Mouse (Mus musculus) C2C12 (cell line): ENCODE data around the gene Pusl1. TPM values are rescaled to one million over a fixed set of nuclear protein-coding genes. Genes with fewer than 3 reads are reported as not detected.

Experiments
- H3K27me3 ChIP-seq: one replicate; pipeline ENCODE4 v1.6.1; 2011; ENCODE audit not compliant: control insufficient read depth, insufficient read depth, insufficient read length
- H3K36me3 ChIP-seq: one replicate; pipeline ENCODE4 v1.6.1; 2011; ENCODE audit not compliant: control insufficient read depth, insufficient read depth
- H3K4me3 ChIP-seq: one replicate; pipeline ENCODE4 v1.5.1; 2011; ENCODE audit warnings: mild to moderate bottlenecking, control low read depth; ENCODE audit not compliant: poor library complexity, insufficient read depth, severe bottlenecking
- H3K79me2 ChIP-seq: one replicate; pipeline ENCODE4 v1.6.1; 2011; ENCODE audit not compliant: control insufficient read depth, insufficient read depth
- H3K79me3 ChIP-seq: one replicate; pipeline ENCODE4 v1.6.1; 2011; ENCODE audit warnings: low read depth, control low read depth
- H3ac ChIP-seq: one replicate; pipeline ENCODE3; 2011; ENCODE audit warnings: low read depth; ENCODE audit not compliant: control insufficient read depth, insufficient read length
- CEBPB ChIP-seq: IDR thresholded peaks from one replicate; pipeline ENCODE4 v1.6.1; 2011; ENCODE audit warnings: low read depth, mild to moderate bottlenecking, control low read depth, moderate library complexity
- CTCF ChIP-seq: IDR thresholded peaks from one replicate; pipeline ENCODE4 v1.5.1; 2011; ENCODE audit not compliant: control insufficient read depth, insufficient read depth, insufficient read length
- FOSL1 ChIP-seq: IDR thresholded peaks from one replicate; pipeline ENCODE4 v1.8.0; 2011; ENCODE audit warnings: mild to moderate bottlenecking, low read length; ENCODE audit not compliant: poor library complexity, insufficient read depth, severe bottlenecking
- MAX ChIP-seq: IDR thresholded peaks from one replicate; pipeline ENCODE4 v1.6.1; 2011; ENCODE audit warnings: mild to moderate bottlenecking, control low read depth
- MYOD1 ChIP-seq: IDR thresholded peaks from one replicate; pipeline ENCODE4 v1.6.1; 2011; ENCODE audit warnings: low read depth; ENCODE audit not compliant: control insufficient read depth, insufficient read length
- MYOG ChIP-seq: IDR thresholded peaks from one replicate; pipeline ENCODE4 v1.6.1; 2011; ENCODE audit not compliant: control insufficient read depth, insufficient read length; ENCODE audit errors: extremely low read depth
- USF1 ChIP-seq: IDR thresholded peaks from one replicate; pipeline ENCODE4 v1.6.1; 2011; ENCODE audit warnings: low read depth, mild to moderate bottlenecking, control low read depth, moderate library complexity
- polyA plus RNA-seq: library from polyadenylated mRNA; unstranded; fragments of >200 nt; fragmentation: generic; extraction: Trizol; gene quantifications from one replicate; pipeline ENCODE4 v1.2.1, GENCODE M21; 2012; ENCODE audit warnings: missing spikeins

The Pusl1 gene
- polyA plus RNA-seq, 1 experiment, result 30.7 TPM

DNA sequence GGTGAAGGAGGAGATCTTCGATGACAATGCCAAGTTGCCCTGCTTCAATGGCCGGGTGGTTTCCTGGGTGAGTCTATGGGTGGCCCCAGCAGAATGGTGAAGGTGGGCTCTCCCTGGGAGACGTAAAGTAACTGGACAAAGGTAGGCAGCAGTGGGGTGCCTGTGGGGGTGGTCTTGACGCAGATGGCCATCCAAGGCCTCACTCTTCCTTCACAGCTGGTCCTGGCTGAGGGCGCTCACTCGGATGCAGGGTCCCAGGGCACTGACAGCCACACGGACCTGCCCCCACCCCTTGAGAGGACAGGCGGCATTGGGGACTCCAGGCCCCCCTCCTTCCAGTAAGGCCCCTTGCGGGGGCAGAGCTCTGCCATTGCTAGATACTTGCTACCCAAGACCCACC lies 38.2 kb downstream of the Pusl1 start:
- peaks cover 17% of the 10 kb centered on the region for H3K36me3 ChIP-seq
- no peak for TF ChIP-seq MYOD1
- no peak for TF ChIP-seq MYOG
- TF ChIP-seq MAX, result no peak
- no peak for TF ChIP-seq FOSL1
- no peak for TF ChIP-seq CTCF
- TF ChIP-seq CEBPB, result no peak
- no peak for TF ChIP-seq USF1

DNA sequence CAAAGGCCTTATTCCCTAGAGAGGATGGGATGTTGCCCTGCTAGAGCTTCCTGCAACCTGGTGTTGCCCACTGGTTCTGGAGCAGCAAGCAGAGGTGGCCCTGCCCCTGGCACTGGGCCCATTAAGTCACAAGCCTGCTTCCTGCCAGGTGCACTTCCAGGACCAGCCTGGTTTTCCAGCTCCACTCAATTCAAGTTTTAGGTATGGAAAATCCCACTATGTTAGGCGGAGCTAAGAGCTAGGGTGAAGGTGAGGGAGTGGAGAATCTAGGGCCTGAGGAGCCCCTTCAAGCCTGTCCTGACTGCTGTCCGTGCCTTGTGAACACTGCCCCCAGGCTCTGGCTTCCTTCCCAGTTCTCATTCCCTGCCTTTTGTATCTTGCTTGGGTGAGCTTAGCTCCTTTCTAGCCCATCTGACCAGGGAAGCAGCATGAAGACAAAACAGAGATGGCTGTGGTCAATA lies 39.6 kb downstream of the Pusl1 start:
- peaks cover 66% of the 10 kb centered on the region for H3K79me2 ChIP-seq
- peaks cover 56% of the 10 kb centered on the region for H3K79me3 ChIP-seq
- TF ChIP-seq FOSL1, result no peak
- no peak for TF ChIP-seq CEBPB
- no peak for TF ChIP-seq MYOG
- no peak for TF ChIP-seq MAX
- no peak for TF ChIP-seq MYOD1
- no peak for TF ChIP-seq USF1
- TF ChIP-seq CTCF, result no peak
- no peak overlapping the region for H3K4me3 ChIP-seq
- no peak overlapping the region for H3ac ChIP-seq
- peaks cover 17% of the 10 kb centered on the region for H3K36me3 ChIP-seq
- H3K27me3 ChIP-seq, result no peaks in the 10 kb centered on the region

More for the DNA sequence above, 38.2 kb downstream of the Pusl1 start:
- H3K4me3 ChIP-seq, result no peak overlapping the region
- peaks cover 48% of the 10 kb centered on the region for H3K79me3 ChIP-seq
- no peaks in the 10 kb centered on the region for H3K27me3 ChIP-seq
- H3K79me2 ChIP-seq, result peaks cover 56% of the 10 kb centered on the region
- H3ac ChIP-seq, result no peak overlapping the region

DNA sequence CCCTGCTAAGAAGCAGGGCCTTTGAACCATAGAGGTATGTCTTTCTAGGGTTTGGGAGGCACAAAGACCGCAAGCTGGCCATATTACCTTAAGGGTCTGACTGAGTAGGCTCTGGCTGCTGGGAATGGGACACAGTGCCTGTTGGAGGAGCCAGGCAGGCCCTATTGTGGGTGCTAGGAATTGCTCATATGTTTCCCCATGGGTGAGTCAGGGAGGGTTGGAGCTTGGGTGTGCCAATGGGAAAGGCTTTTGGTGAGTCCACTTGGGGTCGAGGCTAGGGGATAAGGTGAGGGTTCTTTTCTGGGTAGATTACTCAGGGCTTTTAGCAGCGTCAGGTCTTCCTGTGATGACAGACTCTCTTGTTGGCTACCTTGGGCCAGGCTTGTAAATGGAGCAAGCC lies 40.2 kb downstream of the Pusl1 start:
- no peak overlapping the region for H3ac ChIP-seq
- H3K4me3 ChIP-seq, result no peak overlapping the region
- H3K27me3 ChIP-seq, result no peaks in the 10 kb centered on the region
- H3K79me3 ChIP-seq, result peaks cover 56% of the 10 kb centered on the region
- TF ChIP-seq CTCF (no peak), CEBPB (no peak), MYOD1 (no peak), USF1 (no peak), MYOG (no peak), MAX (no peak), FOSL1 (no peak)
- peaks cover 17% of the 10 kb centered on the region for H3K36me3 ChIP-seq
- peaks cover 66% of the 10 kb centered on the region for H3K79me2 ChIP-seq

DNA sequence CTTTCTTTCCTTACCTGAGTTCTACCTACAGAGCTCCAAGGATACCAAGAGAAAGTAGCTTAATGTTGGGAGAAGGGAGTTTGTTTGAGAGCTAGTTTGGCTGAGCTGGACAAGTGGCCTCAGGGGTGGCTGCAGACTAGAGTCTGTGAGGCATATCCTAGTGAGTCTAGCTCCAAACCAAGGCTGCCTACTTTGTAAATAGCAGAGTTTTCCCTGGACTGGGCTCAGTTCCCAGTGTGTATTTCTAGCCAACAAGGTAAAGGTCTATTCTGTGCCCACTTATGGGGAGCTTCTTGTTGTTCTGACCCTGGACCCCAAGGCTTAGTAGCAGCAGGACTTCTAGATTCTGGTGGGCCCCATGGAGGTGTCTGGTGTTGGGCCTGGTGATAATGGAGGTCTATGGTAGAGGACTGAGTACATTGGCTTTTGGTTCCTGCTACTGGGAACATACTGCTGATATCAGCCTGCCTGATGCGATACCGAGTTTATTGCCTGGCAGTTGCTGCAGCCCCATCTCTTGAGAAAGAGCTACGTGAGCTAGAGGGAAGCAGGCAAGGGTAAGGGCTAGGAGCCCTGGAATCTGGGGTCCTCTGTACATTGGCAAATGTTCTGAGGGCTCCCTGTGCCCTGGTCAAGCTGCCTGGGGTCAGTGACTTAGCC lies 41.7 kb downstream of the Pusl1 start:
- Histone ChIP-seq H3K79me3 (peaks cover 56% of the 10 kb centered on the region), H3K36me3 (peaks cover 10% of the 10 kb centered on the region), H3K27me3 (no peaks in the 10 kb centered on the region), H3K79me2 (peaks cover 66% of the 10 kb centered on the region), H3K4me3 (no peak overlapping the region), H3ac (no peak overlapping the region)
- no peak for TF ChIP-seq MYOG
- TF ChIP-seq USF1, result no peak
- TF ChIP-seq CTCF, result no peak

DNA sequence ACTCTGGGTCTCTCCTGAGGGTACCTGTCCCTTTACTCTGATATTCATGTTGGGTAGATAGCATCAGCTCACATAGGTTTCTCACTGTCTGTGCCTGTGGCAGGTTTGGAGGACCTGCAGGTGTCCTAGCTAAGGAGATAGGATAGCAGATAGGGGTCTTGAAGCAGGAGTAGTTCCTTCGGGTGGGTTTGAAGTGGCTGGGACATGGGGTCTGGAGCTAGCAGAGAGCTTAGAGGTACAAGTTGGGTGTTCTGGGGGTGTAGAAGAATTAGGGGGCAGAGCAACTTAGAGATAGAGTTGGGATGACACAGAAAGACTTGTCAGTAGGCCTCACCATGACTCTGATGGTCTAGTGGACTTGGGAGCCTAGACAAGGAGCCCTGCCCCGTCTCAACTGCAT lies 42.2 kb downstream of the Pusl1 start:
- H3ac ChIP-seq, result no peak overlapping the region
- H3K4me3 ChIP-seq, result no peak overlapping the region
- H3K79me2 ChIP-seq, result peaks cover 66% of the 10 kb centered on the region
- no peak for TF ChIP-seq USF1
- TF ChIP-seq CTCF, result no peak
- TF ChIP-seq MYOD1, result no peak
- TF ChIP-seq MAX, result no peak
- TF ChIP-seq FOSL1, result no peak
- TF ChIP-seq MYOG, result no peak
- TF ChIP-seq CEBPB, result no peak
- H3K79me3 ChIP-seq, result peaks cover 56% of the 10 kb centered on the region
- peaks cover 7% of the 10 kb centered on the region for H3K36me3 ChIP-seq
- H3K27me3 ChIP-seq, result no peaks in the 10 kb centered on the region
